Mouse (Mus musculus) c-Kit-negative CD71-positive TER-119-positive erythroid progenitor cells, embryonic 14.5 days (primary cell): ENCODE measurements around the gene Siva1.
A peak's percentile ranks its signal among the peaks of the same experiment; 100 is the strongest.

Experiments
- DNase-seq: peaks from one replicate; pipeline ENCODE4 v3.0.0-alpha.2; 2013; ENCODE audit warnings: low read depth, low spot score

Gene Siva1

GRCm38 (mm10) chr12:112659109-112659508, 14.6 kb downstream of the Siva1 start:
- no peak for DNase-seq

- DNase-seq: no peak
Measured at GRCm38 (mm10) chr12:112660576-112661326, 16.3 kb downstream of the Siva1 start.

- DNase-seq: no peak
Measured at GRCm38 (mm10) chr12:112661327-112661605, 16.8 kb downstream of the Siva1 start.

- DNase-seq: no peak
Measured at GRCm38 (mm10) chr12:112661851-112662250, 17.4 kb downstream of the Siva1 start.

- no peak for DNase-seq
Measured at GRCm38 (mm10) chr12:112663303-112663702, 18.8 kb downstream of the Siva1 start.

GRCm38 (mm10) chr12:112663716-112664115, 19.2 kb downstream of the Siva1 start:
- no peak for DNase-seq

GRCm38 (mm10) chr12:112664124-112664523, 19.6 kb downstream of the Siva1 start:
- DNase-seq: no peak

- no peak for DNase-seq
Measured at GRCm38 (mm10) chr12:112664656-112665055, 20.2 kb downstream of the Siva1 start.

- DNase-seq: no peak
Measured at GRCm38 (mm10) chr12:112665445-112665844, 21.0 kb downstream of the Siva1 start.

- DNase-seq: no peak
Measured at GRCm38 (mm10) chr12:112665881-112666544, 21.5 kb downstream of the Siva1 start.

GRCm38 (mm10) chr12:112667619-112668297, 23.3 kb downstream of the Siva1 start:
- no peak for DNase-seq

- no peak for DNase-seq
Measured at GRCm38 (mm10) chr12:112670718-112671393, 26.4 kb downstream of the Siva1 start.

- DNase-seq: no peak
Measured at GRCm38 (mm10) chr12:112671891-112672290, 27.4 kb downstream of the Siva1 start.

- no peak for DNase-seq
Measured at GRCm38 (mm10) chr12:112672744-112673575, 28.5 kb downstream of the Siva1 start.

- DNase-seq: no peak
Measured at GRCm38 (mm10) chr12:112673576-112674091, 29.2 kb downstream of the Siva1 start.

- DNase-seq: peak; percentile 31
Measured at GRCm38 (mm10) chr12:112674132-112675011, 29.9 kb downstream of the Siva1 start, which contains the start of gene Akt1. Akt1 (minus strand) TSS chr12:112674884.

GRCm38 (mm10) chr12:112675245-112676035, 31.0 kb downstream of the Siva1 start:
- DNase-seq: peak; percentile 60

GRCm38 (mm10) chr12:112677076-112677475, 32.6 kb downstream of the Siva1 start:
- DNase-seq: no peak

- DNase-seq: no peak
Measured at GRCm38 (mm10) chr12:112677943-112678554, 33.6 kb downstream of the Siva1 start.
